Mouse (Mus musculus) CH12.LX (cell line): ENCODE measurements at regions not wholly inside any gene's neighbourhood (a gene's known extent, or its start where the extent isn't known, plus 50 kb on each side); places are given as distances from the start of the nearest gene placed in this dataset.
"Not testable (repeated sequence)": the region's sequence is repeated elsewhere in the genome, so short reads cannot be mapped to it uniquely, and the experiment has no call there.

Experiments
- DNase-seq: peaks from one replicate; pipeline ENCODE4 v3.0.0-alpha.2; 2013; ENCODE audit errors: extremely low read depth
- H3K27ac ChIP-seq: 2 replicates; pipeline ENCODE4 v1.5.1; 2012; ENCODE audit warnings: low read depth, mild to moderate bottlenecking, control low read depth, moderate library complexity; ENCODE audit not compliant: insufficient read depth
- H3K27me3 ChIP-seq: replicated peaks from 2 replicates; pipeline ENCODE3; 2012; ENCODE audit warnings: inconsistent platforms
- H3K36me3 ChIP-seq, 2 experiments: replicated peaks in 1 of 2; 2 replicates each; pipeline versions ENCODE3 to v1.6.1; 2012; ENCODE audit warnings: inconsistent platforms in 1 of 2, low read length in 1 of 2, mild to moderate bottlenecking in 1 of 2, mixed read lengths in 1 of 2, moderate library complexity in 1 of 2; ENCODE audit not compliant: control insufficient read depth in 1 of 2, insufficient read depth in 1 of 2
- H3K4me1 ChIP-seq, 2 experiments: 2 replicates each; pipeline ENCODE4 v1.6.1; 2012; ENCODE audit warnings: inconsistent platforms in 1 of 2, moderate library complexity in 1 of 2; ENCODE audit not compliant: insufficient read depth in 2 of 2, control insufficient read depth in 1 of 2
- H3K4me2 ChIP-seq: 2 replicates; pipeline ENCODE4 v1.6.1; 2012; ENCODE audit warnings: low read depth, mild to moderate bottlenecking, control low read depth; ENCODE audit not compliant: poor library complexity, insufficient read depth, severe bottlenecking
- H3K4me3 ChIP-seq, 3 experiments: fragments of 150-350 bp in 1 of 3; sonication (generic) in 1 of 3; replicated peaks in 1 of 3; 2 replicates each; pipeline versions ENCODE3 to v1.5.1; 2011 to 2012; ENCODE audit warnings: low read depth in 2 of 3, low read length in 2 of 3, mild to moderate bottlenecking in 2 of 3, moderate library complexity in 2 of 3, control low read depth in 1 of 3, improper control_type of control experiment in 1 of 3, inconsistent platforms in 1 of 3, mixed read lengths in 1 of 3; ENCODE audit not compliant: poor library complexity in 1 of 3
- H3K79me2 ChIP-seq: replicated peaks from 2 replicates; pipeline ENCODE4 v1.6.1; 2012; ENCODE audit warnings: mild to moderate bottlenecking, moderate library complexity; ENCODE audit not compliant: control insufficient read depth, poor library complexity, insufficient read depth, severe bottlenecking; ENCODE audit errors: extremely low read depth
- H3K9ac ChIP-seq: 2 replicates; pipeline ENCODE4 v1.6.1; 2012; ENCODE audit warnings: low read depth, mild to moderate bottlenecking, control low read depth, moderate library complexity; ENCODE audit not compliant: insufficient read depth
- H3K9me3 ChIP-seq: replicated peaks from 2 replicates; pipeline ENCODE3; 2012; ENCODE audit warnings: low read length, inconsistent platforms, mixed read lengths
- BHLHE40 ChIP-seq: IDR thresholded peaks from 2 replicates; pipeline ENCODE4 v1.6.1; 2011; ENCODE audit warnings: mild to moderate bottlenecking, low read depth, low read length, improper control_type of control experiment
- EP300 ChIP-seq: IDR thresholded peaks from 2 replicates; pipeline ENCODE4 v1.6.1; 2011; ENCODE audit warnings: low read length, improper control_type of control experiment
- HCFC1 ChIP-seq: IDR thresholded peaks from 2 replicates; pipeline ENCODE4 v1.6.1; 2012; ENCODE audit warnings: low read depth, mild to moderate bottlenecking, inconsistent platforms, low read length, improper control_type of control experiment
- IRF4 ChIP-seq: IDR thresholded peaks from 2 replicates; pipeline ENCODE4 v1.6.1; 2014; ENCODE audit warnings: low read depth, mild to moderate bottlenecking, inconsistent platforms, low read length, improper control_type of control experiment
- KAT2A ChIP-seq: IDR thresholded peaks from 2 replicates; pipeline ENCODE4 v1.6.1; 2012; ENCODE audit warnings: low read length, improper control_type of control experiment, inconsistent platforms; ENCODE audit not compliant: insufficient replicate concordance
- MAX ChIP-seq: IDR thresholded peaks from 2 replicates; pipeline ENCODE4 v1.6.1; 2011; ENCODE audit warnings: low read length, improper control_type of control experiment
- MAZ ChIP-seq: IDR thresholded peaks from 2 replicates; pipeline ENCODE4 v1.6.1; 2012; ENCODE audit warnings: low read depth, mild to moderate bottlenecking, inconsistent platforms, low read length, improper control_type of control experiment, moderate library complexity
- MXI1 ChIP-seq: IDR thresholded peaks from 2 replicates; pipeline ENCODE4 v1.6.1; 2011; ENCODE audit warnings: mild to moderate bottlenecking, low read depth, low read length, improper control_type of control experiment
- MYC ChIP-seq: IDR thresholded peaks from 2 replicates; pipeline ENCODE4 v1.6.1; 2011; ENCODE audit warnings: low read depth, mild to moderate bottlenecking, improper control_type of control experiment, low read length
- NRF1 ChIP-seq: IDR thresholded peaks from 2 replicates; pipeline ENCODE4 v1.6.1; 2014; ENCODE audit warnings: low read depth, mild to moderate bottlenecking, inconsistent platforms, low read length, improper control_type of control experiment, moderate library complexity
- PAX5 ChIP-seq: IDR thresholded peaks from 2 replicates; pipeline ENCODE4 v1.6.1; 2012; ENCODE audit warnings: low read length, inconsistent platforms, mixed read lengths
- TBP ChIP-seq: conservative IDR thresholded peaks from 2 replicates; pipeline ENCODE4 v1.6.1; 2011; ENCODE audit warnings: low read depth, low read length, improper control_type of control experiment
- USF1 ChIP-seq: IDR thresholded peaks from 2 replicates; pipeline ENCODE4 v1.6.1; 2014; ENCODE audit warnings: low read depth, mild to moderate bottlenecking, inconsistent platforms, low read length, improper control_type of control experiment
- USF2 ChIP-seq: conservative IDR thresholded peaks from 2 replicates; pipeline ENCODE4 v1.6.1; 2011; ENCODE audit warnings: low read depth, low read length, improper control_type of control experiment
- ZC3H11A ChIP-seq: IDR thresholded peaks from 2 replicates; pipeline ENCODE4 v1.6.1; 2012; ENCODE audit warnings: low read depth, mild to moderate bottlenecking, inconsistent platforms, low read length, improper control_type of control experiment
- dilution Hi-C: fragments of 300-500 bp; cut with MboI; formaldehyde crosslinking; loops from 2 replicates; pipeline ENCODE4 v1.14.3; 2020; ENCODE audit warnings: low sequenced_read_pairs; ENCODE audit not compliant: extremely low pct_unique_long_range_greater_than_20kb, extremely low pct_ligation_motif_present
- in situ Hi-C: fragments of 300-500 bp; cut with MboI; formaldehyde crosslinking; loops from 3 replicates; pipeline ENCODE4 v1.14.3; 2019; ENCODE audit warnings: low sequenced_read_pairs, low pct_ligation_motif_present, low pct_unique_long_range_greater_than_20kb, mixed read lengths

DNA sequence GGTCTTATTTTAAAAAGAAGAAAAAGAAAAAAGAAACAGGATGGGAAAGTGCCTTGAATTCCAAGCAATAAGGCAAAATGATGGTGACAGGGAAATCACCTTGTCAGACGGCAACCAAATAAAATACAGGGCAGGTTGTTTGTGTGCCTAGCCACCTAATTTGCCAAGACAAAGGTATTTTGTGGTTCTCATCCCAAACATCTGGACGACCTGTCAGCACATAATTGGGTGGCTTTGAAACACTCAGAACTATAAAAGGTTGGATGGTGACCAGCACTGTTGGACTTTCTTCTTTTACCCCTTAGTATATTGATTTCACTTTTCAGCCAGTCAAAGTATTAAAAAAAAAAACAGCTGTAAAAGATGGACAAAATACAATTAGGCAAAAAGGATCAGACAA, 58.8 kb upstream of the Gm12728 start:
- Histone ChIP-seq H3K79me2 (no peaks in the 10 kb centered on the region), H3K4me3 (no peak overlapping the region), H3K27ac (no peak overlapping the region), H3K9me3 (no peaks in the 10 kb centered on the region), H3K27me3 (peaks cover 40% of the 10 kb centered on the region), H3K9ac (no peak overlapping the region), H3K4me2 (no peak overlapping the region), H3K4me1 (no peaks in the 10 kb centered on the region), H3K36me3 (no peaks in the 10 kb centered on the region)
- in situ Hi-C loops = no loop called here
- no peak for DNase-seq
- dilution Hi-C loops = no loop called here
- no peak for TF ChIP-seq PAX5
- TF ChIP-seq MAZ = no peak
- TF ChIP-seq IRF4 = no peak
- TF ChIP-seq MAX = no peak
- TF ChIP-seq MYC = no peak
- TF ChIP-seq HCFC1 = no peak
- TF ChIP-seq USF1 = no peak
- TF ChIP-seq TBP = no peak
- no peak for TF ChIP-seq BHLHE40
- TF ChIP-seq EP300 = no peak
- TF ChIP-seq KAT2A = no peak
- TF ChIP-seq MXI1 = no peak
- no peak for TF ChIP-seq NRF1
- TF ChIP-seq ZC3H11A = no peak
- TF ChIP-seq USF2 = no peak

GRCm38 (mm10) chr4:105735116-105735515, 54.6 kb upstream of the Gm12728 start:
- H3K36me3 ChIP-seq, H3K9me3 ChIP-seq, H3K4me1 ChIP-seq, H3K27ac ChIP-seq, dilution Hi-C loops, H3K79me2 ChIP-seq, H3K4me2 ChIP-seq, H3K9ac ChIP-seq, H3K4me3 ChIP-seq, DNase-seq, in situ Hi-C loops, H3K27me3 ChIP-seq: not testable (repeated sequence)
